Mouse (Mus musculus) midbrain, postnatal 0 days (tissue): Measurements from ENCODE around the gene Adora1. TPM values are rescaled to one million over a fixed set of nuclear protein-coding genes. Genes with fewer than 3 reads are reported as not detected.

ENCODE experiments used
- ATAC-seq: fragments of 200-750 bp; cut with Nextera tagmentation; 2 replicates; pipeline ENCODE4 v1.8.0; 2017; ENCODE audit warnings: moderate number of reproducible peaks, mild to moderate bottlenecking, moderate TSS enrichment, moderate library complexity; ENCODE audit not compliant: low FRiP score
- DNase-seq: peaks from one replicate; pipeline ENCODE4 v3.0.0-alpha.2; 2015; ENCODE audit warnings: low spot score
- H3K27ac ChIP-seq: fragments of 300-500 bp; sonication (generic); 2 replicates; pipeline ENCODE4 v1.5.1; 2014; ENCODE audit warnings: low read depth, mild to moderate bottlenecking, low read length, mixed read lengths
- H3K27me3 ChIP-seq: fragments of 300-500 bp; sonication (generic); 2 replicates; pipeline ENCODE4 v1.6.1; 2014; ENCODE audit warnings: low read length, control low read depth, mixed read lengths; ENCODE audit not compliant: insufficient read depth
- H3K36me3 ChIP-seq: fragments of 300-500 bp; sonication (generic); 2 replicates; pipeline ENCODE4 v1.6.1; 2014; ENCODE audit warnings: low read length, control low read depth, mixed read lengths; ENCODE audit not compliant: insufficient read depth
- H3K4me1 ChIP-seq: fragments of 300-500 bp; sonication (generic); 2 replicates; pipeline ENCODE4 v1.6.1; 2014; ENCODE audit warnings: mild to moderate bottlenecking, control low read depth, antibody characterized with exemption, low read length, mixed read lengths; ENCODE audit not compliant: insufficient read depth
- H3K4me2 ChIP-seq: fragments of 300-500 bp; sonication (generic); 2 replicates; pipeline ENCODE4 v1.6.1; 2014; ENCODE audit warnings: low read depth, mild to moderate bottlenecking, low read length, mixed read lengths; ENCODE audit not compliant: poor library complexity, severe bottlenecking
- H3K4me3 ChIP-seq: fragments of 300-500 bp; sonication (generic); 2 replicates; pipeline ENCODE4 v1.5.1; 2014; ENCODE audit warnings: low read depth, mild to moderate bottlenecking, low read length, moderate library complexity
- H3K9ac ChIP-seq: fragments of 300-500 bp; sonication (generic); replicated peaks from 2 replicates; pipeline ENCODE4 v1.6.1; 2014; ENCODE audit warnings: mild to moderate bottlenecking, low read length, moderate library complexity, mixed read lengths; ENCODE audit not compliant: poor library complexity, severe bottlenecking
- H3K9me3 ChIP-seq: fragments of 300-500 bp; sonication (generic); 2 replicates; pipeline ENCODE4 v1.6.1; 2016; ENCODE audit warnings: low read length, control low read depth
- CTCF ChIP-seq: IDR thresholded peaks from 2 replicates; pipeline ENCODE4 v1.5.1; 2016; ENCODE audit warnings: antibody characterized with exemption, mild to moderate bottlenecking
- WGBS: fragments of 180-500 bp; shearing (Covaris S2); extraction: QIAGEN DNeasy Blood & Tissue Kit; methylation state at CpG from one replicate; pipeline ENCODE4 v1.1.7; 2014; 5-methylcytosine and 5-hydroxymethylcytosine counted together
- polyA plus RNA-seq: library from polyadenylated mRNA; unstranded; fragments of >200 nt; fragmentation: Nextera tagmentation; extraction: Ambion mirVana; gene quantifications from 2 replicates; pipeline ENCODE4 v1.2.1, GENCODE M21; 2015
- total RNA-seq: library from RNA; depleted of rRNA; stranded (reverse); fragments of >200 nt; gene quantifications from 2 replicates; pipeline ENCODE4 v1.2.3, GENCODE M21; 2014

Gene Adora1
- total and polyA plus RNA-seq, 2 experiments from 2014 or later = 32.5 to 54.2 TPM

DNA sequence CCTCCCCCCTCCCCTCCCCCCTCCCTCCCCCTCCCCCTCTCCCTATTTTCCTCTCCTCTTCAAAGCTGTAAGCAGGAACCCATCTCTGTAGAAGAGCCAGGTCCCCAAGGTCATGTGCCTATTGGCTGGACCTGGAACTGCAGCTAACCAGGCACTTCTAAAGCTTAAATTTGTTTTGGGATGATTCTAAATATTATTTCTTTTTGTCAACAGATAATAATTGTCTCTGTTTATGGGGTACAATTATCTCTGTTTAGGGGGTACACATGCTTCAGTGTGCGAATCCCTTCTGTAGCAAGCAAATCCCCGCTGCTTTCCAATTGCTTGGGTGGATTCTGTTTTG, 18.6 kb downstream of the Adora1 start:
- ATAC-seq (no peak), DNase-seq (no peak)
- no peak overlapping the region for H3K4me2 ChIP-seq
- H3K4me3 ChIP-seq = no peak overlapping the region
- H3K27ac ChIP-seq = no peak overlapping the region
- TF ChIP-seq CTCF = peak; percentile 36
- no peak overlapping the region for H3K9ac ChIP-seq
- WGBS = 95% methylated on average over 2 of the region's 2 CpGs
- no peaks in the 10 kb centered on the region for H3K27me3 ChIP-seq
- H3K9me3 ChIP-seq = no peaks in the 10 kb centered on the region
- H3K36me3 ChIP-seq = no peaks in the 10 kb centered on the region
- H3K4me1 ChIP-seq = no peaks in the 10 kb centered on the region; the same call in 1 of the 2 replicates

- Histone ChIP-seq H3K27ac (no peak overlapping the region), H3K9ac (no peak overlapping the region), H3K4me1 (no peaks in the 10 kb centered on the region; the same call in 1 of the 2 replicates), H3K4me3 (no peak overlapping the region), H3K9me3 (no peaks in the 10 kb centered on the region), H3K36me3 (no peaks in the 10 kb centered on the region), H3K4me2 (no peak overlapping the region), H3K27me3 (no peaks in the 10 kb centered on the region)
- no peak for TF ChIP-seq CTCF
- 27% methylated on average over 11 of the region's 11 CpGs for WGBS
- ATAC-seq (no peak), DNase-seq (peak; percentile 21)
Observed at GRCm38 (mm10) chr1:134215751-134216628, 19.2 kb downstream of the Adora1 start.

DNA sequence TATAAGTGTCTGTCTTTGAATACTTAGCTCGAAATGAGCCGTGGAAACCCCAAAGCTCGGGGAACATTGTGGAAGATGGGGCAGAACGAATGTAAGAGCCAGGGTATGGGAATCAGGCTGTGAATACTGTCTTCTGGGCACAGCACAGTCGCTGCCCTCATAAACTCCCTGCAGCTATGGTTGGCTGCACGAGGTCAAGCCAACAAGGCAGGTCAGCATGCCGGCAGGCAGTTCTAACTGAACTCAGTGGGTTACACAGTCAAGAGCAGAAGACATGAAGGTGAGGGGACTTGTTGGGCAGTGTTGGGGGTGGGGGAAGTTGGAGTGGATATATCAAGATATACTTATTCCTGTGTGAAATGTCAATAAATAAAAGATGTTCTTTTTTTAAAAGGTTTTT, 20.2 kb downstream of the Adora1 start:
- WGBS = 54% methylated on average over 7 of the region's 7 CpGs
- no peak overlapping the region for H3K27ac ChIP-seq
- DNase-seq (no peak), ATAC-seq (no peak)
- H3K4me1 ChIP-seq = no peaks in the 10 kb centered on the region; the same call in 1 of the 2 replicates
- no peak for TF ChIP-seq CTCF
- H3K9ac ChIP-seq = no peak overlapping the region
- no peaks in the 10 kb centered on the region for H3K36me3 ChIP-seq
- H3K27me3 ChIP-seq = no peaks in the 10 kb centered on the region
- no peaks in the 10 kb centered on the region for H3K9me3 ChIP-seq
- no peak overlapping the region for H3K4me2 ChIP-seq
- H3K4me3 ChIP-seq = no peak overlapping the region

DNA sequence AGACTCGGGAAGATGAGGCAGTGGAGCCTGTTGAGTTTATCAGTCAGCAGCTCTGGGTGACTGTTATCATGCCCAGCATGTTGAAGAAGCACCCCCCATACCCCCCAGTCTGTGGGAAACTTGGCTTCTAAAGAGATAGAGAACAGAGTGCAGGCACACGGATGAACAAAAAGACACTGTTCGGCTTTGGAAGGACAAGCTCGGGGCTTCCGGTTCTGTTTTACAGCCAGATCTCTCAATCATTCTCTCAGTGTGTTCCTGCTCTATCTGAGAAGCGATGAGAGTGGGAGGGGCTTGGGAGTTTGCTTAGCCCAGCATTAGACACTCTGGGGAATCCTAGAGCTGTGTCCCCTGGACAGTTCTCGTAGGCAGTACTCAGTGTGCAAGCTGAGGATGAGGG, 21.8 kb downstream of the Adora1 start:
- ATAC-seq (no peak; the same call in 1 of the 2 replicates), DNase-seq (peak; percentile 53)
- no peaks in the 10 kb centered on the region; the same call in 1 of the 2 replicates for H3K4me1 ChIP-seq
- TF ChIP-seq CTCF = no peak
- no peak overlapping the region for H3K4me2 ChIP-seq
- no peaks in the 10 kb centered on the region for H3K27me3 ChIP-seq
- WGBS = 70% methylated on average over 7 of the region's 7 CpGs
- H3K9me3 ChIP-seq = no peaks in the 10 kb centered on the region
- no peaks in the 10 kb centered on the region for H3K36me3 ChIP-seq
- H3K27ac ChIP-seq = peak overlapping the region; percentile 21; the same call in 1 of the 2 replicates
- no peak overlapping the region for H3K4me3 ChIP-seq
- H3K9ac ChIP-seq = no peak overlapping the region

DNA sequence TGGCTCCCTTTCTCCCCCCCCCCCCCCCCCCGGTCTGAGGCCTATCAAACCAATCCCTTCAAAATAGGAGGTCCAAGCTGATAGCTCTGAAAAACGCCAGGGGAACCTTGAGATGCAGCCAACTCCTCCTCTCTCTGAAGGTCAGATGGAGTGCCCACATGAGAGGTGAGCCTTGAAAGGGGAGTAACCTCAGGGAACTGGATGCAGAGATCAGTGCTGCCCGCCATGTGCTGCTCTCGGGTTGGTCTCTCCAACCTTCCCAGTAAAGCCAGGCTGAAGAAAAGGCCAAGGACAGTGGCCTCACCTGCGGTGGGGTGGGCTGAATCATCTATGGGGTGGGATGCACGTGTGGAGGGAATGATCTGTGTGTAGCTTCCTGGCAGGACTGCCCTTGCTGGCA, 22.9 kb downstream of the Adora1 start:
- 89% methylated on average over 5 of the region's 6 CpGs for WGBS
- DNase-seq (no peak), ATAC-seq (no peak)
- TF ChIP-seq CTCF = no peak
- Histone ChIP-seq H3K4me2 (no peak overlapping the region), H3K27me3 (no peaks in the 10 kb centered on the region), H3K36me3 (no peaks in the 10 kb centered on the region), H3K4me1 (no peaks in the 10 kb centered on the region; the same call in 1 of the 2 replicates), H3K4me3 (no peak overlapping the region), H3K9me3 (no peaks in the 10 kb centered on the region), H3K27ac (no peak overlapping the region), H3K9ac (no peak overlapping the region)

DNA sequence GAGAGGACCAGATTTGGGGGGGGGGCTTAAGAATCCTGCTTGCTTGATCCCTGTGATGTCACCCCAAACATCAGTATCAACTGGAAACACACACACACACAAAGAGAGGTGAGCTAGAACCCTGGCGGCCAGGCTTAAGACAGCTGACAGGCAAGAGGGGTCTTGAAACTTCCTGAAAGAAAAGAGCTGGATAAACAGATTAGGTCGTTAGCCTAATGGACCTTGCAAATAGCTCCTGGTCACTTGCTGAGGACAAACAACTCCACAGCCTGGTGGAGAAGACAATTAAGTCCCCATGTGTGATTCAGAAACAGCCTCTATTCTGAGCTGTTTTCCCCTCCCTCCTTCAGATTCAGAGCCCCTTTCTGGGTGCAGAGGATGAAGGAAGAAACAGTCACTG, 23.6 kb downstream of the Adora1 start:
- WGBS = 22% methylated on average over 2 of the region's 2 CpGs
- Histone ChIP-seq H3K9ac (no peak overlapping the region), H3K27me3 (no peaks in the 10 kb centered on the region), H3K4me1 (no peaks in the 10 kb centered on the region; the same call in 1 of the 2 replicates), H3K27ac (no peak overlapping the region), H3K36me3 (no peaks in the 10 kb centered on the region), H3K4me3 (no peak overlapping the region), H3K9me3 (no peaks in the 10 kb centered on the region), H3K4me2 (no peak overlapping the region)
- ATAC-seq (no peak), DNase-seq (no peak)
- no peak for TF ChIP-seq CTCF
